Mouse (Mus musculus) B cell, adult 2 months (primary cell): ENCODE measurements around the gene Mrvi1.

Experiments used
- DNase-seq, 2 experiments: peaks; one replicate each; pipeline ENCODE4 v3.0.0; 2022

Mrvi1 gene

GRCm38 (mm10) chr7:110977699-110978392, 4.4 kb downstream of the Mrvi1 start:
- no peak for DNase-seq

- DNase-seq: no peak
Measured at GRCm38 (mm10) chr7:110973450-110973849, 8.8 kb downstream of the Mrvi1 start.

DNA sequence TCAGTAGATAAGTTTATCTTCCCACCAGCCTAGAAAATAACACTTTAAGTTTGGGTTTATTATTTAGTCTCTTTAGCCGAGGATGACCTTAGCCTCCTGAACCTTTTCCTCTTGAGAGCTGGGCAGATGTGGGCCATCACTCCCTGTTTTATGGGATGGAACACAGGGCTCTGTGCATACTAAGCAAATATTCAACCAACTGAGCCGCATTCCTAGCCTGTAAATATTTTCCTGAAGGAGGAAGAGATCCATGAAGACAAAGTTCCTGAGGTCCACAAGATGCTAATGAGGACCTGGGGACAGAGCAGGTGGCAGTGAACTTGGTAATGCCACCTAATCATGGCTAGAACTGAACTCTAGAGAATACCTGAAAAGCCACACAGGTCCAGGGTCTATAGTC, 9.5 kb downstream of the Mrvi1 start:
- no peak for DNase-seq

DNA sequence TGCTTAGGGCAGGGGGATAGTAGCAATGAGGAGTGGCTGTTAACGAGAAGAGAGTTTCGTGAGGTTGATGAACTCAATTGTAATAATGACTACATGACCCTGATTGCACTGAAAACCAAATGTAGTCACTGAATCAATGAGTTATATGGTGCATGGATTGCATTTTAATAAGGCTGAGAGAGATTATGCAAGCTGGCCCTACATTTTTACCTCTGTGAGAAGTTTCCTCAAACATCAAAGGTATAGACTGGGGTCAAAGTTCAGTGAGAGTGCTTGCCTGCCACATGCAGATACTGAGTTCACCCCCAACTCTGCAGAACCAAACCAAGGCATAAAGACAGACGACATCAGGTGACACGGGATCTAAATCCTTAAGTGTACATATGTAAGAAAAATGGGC, 14.9 kb downstream of the Mrvi1 start:
- no peak for DNase-seq

- no peak for DNase-seq
Measured at GRCm38 (mm10) chr7:110966853-110967252, 15.4 kb downstream of the Mrvi1 start.

- no peak for DNase-seq
Measured at GRCm38 (mm10) chr7:110965387-110965786, 16.9 kb downstream of the Mrvi1 start.

GRCm38 (mm10) chr7:110963655-110963997, 18.6 kb downstream of the Mrvi1 start:
- DNase-seq: no peak

- DNase-seq: no peak
Measured at GRCm38 (mm10) chr7:110962943-110963654, 19.2 kb downstream of the Mrvi1 start.

DNA sequence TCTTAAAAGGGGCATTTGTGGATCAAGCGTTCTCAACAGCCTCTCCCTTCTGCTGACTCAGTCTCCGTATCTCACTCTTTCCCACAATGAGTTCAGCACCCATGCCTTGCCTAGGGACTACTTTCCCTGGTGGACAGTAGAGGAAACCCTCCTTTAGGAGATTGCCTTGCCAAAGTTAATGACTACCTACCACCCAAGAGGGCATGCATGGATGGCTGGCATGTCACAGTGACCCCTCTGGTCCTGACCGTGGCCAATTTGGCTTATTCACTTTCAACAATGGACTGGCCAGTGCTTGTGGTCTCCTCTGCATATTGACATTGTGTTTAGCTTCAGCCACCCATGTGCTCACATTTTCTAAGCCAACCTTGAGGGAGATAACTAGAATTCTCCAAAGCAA, 19.8 kb downstream of the Mrvi1 start:
- DNase-seq: no peak

GRCm38 (mm10) chr7:110956422-110957170, 25.7 kb downstream of the Mrvi1 start:
- peak; percentile 54 to 58 for DNase-seq

GRCm38 (mm10) chr7:110955576-110955975, 26.7 kb downstream of the Mrvi1 start:
- DNase-seq: no peak

GRCm38 (mm10) chr7:110954072-110954858, 28.0 kb downstream of the Mrvi1 start:
- no peak for DNase-seq

DNA sequence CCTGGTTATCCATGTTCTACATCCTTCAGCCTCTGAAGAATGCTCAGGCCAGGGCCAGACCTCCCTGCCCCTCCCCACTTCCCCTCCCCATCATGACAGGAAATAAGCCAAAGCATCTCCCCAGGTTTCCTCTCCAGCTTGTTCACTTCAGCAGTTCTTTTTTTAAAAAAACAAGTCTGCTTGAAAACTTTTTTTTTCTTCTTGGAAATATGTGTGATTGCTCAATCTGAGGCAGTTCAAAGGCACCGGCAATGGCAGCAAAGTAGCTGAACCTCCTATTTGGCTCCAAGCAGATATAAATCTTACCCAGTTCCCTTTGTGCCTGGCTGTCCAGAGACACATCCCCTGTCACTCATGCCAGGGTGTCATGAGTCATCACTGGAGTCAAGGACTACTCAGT, 29.1 kb downstream of the Mrvi1 start:
- no peak for DNase-seq

DNA sequence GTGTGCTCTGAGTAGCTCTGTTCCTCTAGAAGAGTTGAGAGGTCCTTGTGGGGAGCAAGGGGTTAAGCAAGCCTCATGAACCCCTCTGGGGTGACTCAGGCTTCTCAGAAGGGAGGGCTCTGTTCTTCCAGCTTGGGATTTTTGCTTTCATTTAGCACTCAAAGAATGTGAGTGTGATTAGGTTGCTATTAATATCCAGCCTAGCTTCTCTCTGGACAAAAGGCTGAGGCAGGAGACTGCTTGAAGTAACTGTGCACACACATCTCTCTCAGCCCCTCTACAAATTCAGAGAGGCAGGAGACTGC, 31.7 kb downstream of the Mrvi1 start:
- no peak for DNase-seq

GRCm38 (mm10) chr7:110949785-110950620, 32.3 kb downstream of the Mrvi1 start:
- no peak for DNase-seq

DNA sequence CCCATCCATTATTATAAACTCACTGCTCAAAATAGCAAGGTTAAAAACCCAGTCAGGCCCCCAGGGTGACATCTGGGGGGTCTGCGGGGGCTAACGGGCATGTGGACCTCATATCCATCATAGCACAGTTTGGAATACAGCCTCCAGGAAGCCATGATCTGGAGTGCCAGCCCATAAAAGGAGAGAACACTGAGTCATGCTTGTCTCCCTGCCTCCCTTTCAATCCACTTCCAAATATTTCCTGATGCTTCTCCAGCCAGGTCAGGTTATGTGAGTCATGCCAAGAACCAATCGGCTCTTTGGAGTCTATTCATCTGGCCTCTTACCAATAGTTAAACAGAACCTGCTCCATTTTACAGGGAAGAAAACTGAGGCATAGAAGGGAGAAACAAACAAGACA, 33.7 kb downstream of the Mrvi1 start:
- DNase-seq: no peak

DNA sequence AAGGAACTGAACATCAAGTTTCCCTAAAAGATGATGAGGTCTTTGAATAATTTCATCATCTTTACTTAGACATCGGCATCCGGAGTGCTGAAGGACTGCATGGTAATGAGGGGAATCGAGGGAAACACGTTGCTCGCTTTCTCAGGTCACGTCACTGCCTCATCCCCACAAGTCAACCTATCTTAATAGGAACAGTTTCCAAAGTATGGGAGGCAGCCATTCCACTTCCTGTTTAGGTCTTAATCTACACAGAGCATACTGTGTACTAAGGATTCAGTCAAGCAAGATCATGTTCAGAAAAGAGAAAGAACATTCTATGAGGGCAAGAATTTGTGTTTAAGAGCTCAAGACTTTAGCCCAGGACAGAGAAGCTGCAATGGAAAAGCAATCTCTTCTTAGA, 34.6 kb downstream of the Mrvi1 start:
- no peak for DNase-seq

GRCm38 (mm10) chr7:110946731-110947130, 35.5 kb downstream of the Mrvi1 start:
- peak; percentile 69 to 74 for DNase-seq

DNA sequence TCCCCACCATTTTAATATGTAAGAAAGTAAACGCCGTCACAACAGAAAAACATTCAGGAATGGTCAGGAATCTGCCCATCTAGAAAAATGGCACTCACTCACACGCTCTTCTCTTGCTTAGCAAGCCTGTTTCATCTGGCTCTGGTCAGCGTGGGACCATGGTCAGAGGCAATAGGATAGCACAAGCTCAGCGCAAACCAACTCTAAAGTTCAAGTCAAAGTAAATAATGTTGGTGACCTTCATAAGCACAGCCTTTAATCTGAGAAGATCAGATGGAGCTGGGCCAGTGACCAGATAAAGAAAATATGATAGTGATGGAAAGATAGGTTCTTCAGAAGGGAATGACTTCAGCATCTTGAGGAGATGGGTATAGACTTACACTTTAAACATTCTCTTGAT, 37.9 kb downstream of the Mrvi1 start:
- DNase-seq: no peak

- DNase-seq: no peak
Measured at GRCm38 (mm10) chr7:110941701-110942530, 40.3 kb downstream of the Mrvi1 start.

GRCm38 (mm10) chr7:110941116-110941521, 41.1 kb downstream of the Mrvi1 start:
- no peak for DNase-seq
